Mouse (Mus musculus) kidney, postnatal 0 days (tissue): ENCODE measurements at regions not wholly inside any gene's neighbourhood (a gene's known extent, or its start where the extent isn't known, plus 50 kb on each side); places are given as distances from the start of the nearest gene placed in this dataset.

Source experiments
- ATAC-seq: fragments of 200-750 bp; cut with Nextera tagmentation; replicated peaks from 2 replicates; pipeline ENCODE4 v1.8.0; 2017; ENCODE audit warnings: low read depth, moderate number of reproducible peaks, moderate TSS enrichment, moderate library complexity; ENCODE audit not compliant: low FRiP score
- DNase-seq: peaks from one replicate; pipeline ENCODE4 v3.0.0-alpha.2; 2016; ENCODE audit warnings: low spot score
- H3K27ac ChIP-seq: fragments of 300-500 bp; sonication (generic); 2 replicates; pipeline ENCODE4 v1.5.1; 2014; ENCODE audit warnings: mild to moderate bottlenecking
- H3K27me3 ChIP-seq: fragments of 300-500 bp; sonication (generic); 2 replicates; pipeline ENCODE4 v1.6.1; 2014; ENCODE audit warnings: low read length, mixed read lengths; ENCODE audit not compliant: insufficient read depth
- H3K36me3 ChIP-seq: fragments of 300-500 bp; sonication (generic); 2 replicates; pipeline ENCODE4 v1.6.1; 2014; ENCODE audit warnings: low read length, mixed read lengths; ENCODE audit not compliant: insufficient read depth
- H3K4me1 ChIP-seq: fragments of 300-500 bp; sonication (generic); replicated peaks from 2 replicates; pipeline ENCODE4 v1.6.1; 2014; ENCODE audit warnings: antibody characterized with exemption, low read length, mixed read lengths; ENCODE audit not compliant: insufficient read depth
- H3K4me2 ChIP-seq: fragments of 300-500 bp; sonication (generic); 2 replicates; pipeline ENCODE4 v1.6.1; 2014; ENCODE audit warnings: mild to moderate bottlenecking, low read length, moderate library complexity, mixed read lengths
- H3K4me3 ChIP-seq: fragments of 300-500 bp; sonication (generic); replicated peaks from 2 replicates; pipeline ENCODE4 v1.5.1; 2014; ENCODE audit warnings: low read depth, low read length
- H3K9ac ChIP-seq: fragments of 300-500 bp; sonication (generic); 2 replicates; pipeline ENCODE4 v1.6.1; 2014; ENCODE audit warnings: low read depth, low read length
- H3K9me3 ChIP-seq: fragments of 300-500 bp; sonication (generic); replicated peaks from 2 replicates; pipeline ENCODE4 v1.6.1; 2016; ENCODE audit warnings: low read length, inconsistent platforms, mixed read lengths
- CTCF ChIP-seq: IDR thresholded peaks from 2 replicates; pipeline ENCODE4 v1.5.1; 2016; ENCODE audit warnings: antibody characterized with exemption, low read depth, mild to moderate bottlenecking, moderate library complexity
- WGBS: fragments of 180-500 bp; shearing (Covaris S2); extraction: QIAGEN DNeasy Blood & Tissue Kit; methylation state at CpG from one replicate; pipeline ENCODE4 v1.1.7; 2014; 5-methylcytosine and 5-hydroxymethylcytosine counted together

GRCm38 (mm10) chr9:112837563-112837962, 601.8 kb upstream of the Arpp21 start:
- no peak for TF ChIP-seq CTCF
- no peak for ATAC-seq
- Histone ChIP-seq H3K36me3 (no peaks in the 10 kb centered on the region), H3K9ac (no peak overlapping the region), H3K9me3 (no peaks in the 10 kb centered on the region), H3K4me2 (no peak overlapping the region), H3K4me1 (no peaks in the 10 kb centered on the region), H3K27me3 (no peaks in the 10 kb centered on the region), H3K4me3 (no peak overlapping the region), H3K27ac (no peak overlapping the region)
- no peak for DNase-seq
- WGBS = 81% methylated on average over 2 of the region's 2 CpGs

- Histone ChIP-seq H3K27me3 (no peaks in the 10 kb centered on the region), H3K4me2 (no peak overlapping the region), H3K36me3 (no peaks in the 10 kb centered on the region), H3K9ac (no peak overlapping the region), H3K27ac (no peak overlapping the region), H3K4me1 (no peaks in the 10 kb centered on the region), H3K9me3 (no peaks in the 10 kb centered on the region), H3K4me3 (no peak overlapping the region)
- WGBS = 86% methylated on average over 5 of the region's 5 CpGs
- no peak for ATAC-seq
- no peak for TF ChIP-seq CTCF
- DNase-seq = no peak
These were observed 598.9 kb upstream of the Arpp21 start for GRCm38 (mm10) chr9:112834441-112835245.

GRCm38 (mm10) chr9:112831102-112831501, 595.4 kb upstream of the Arpp21 start:
- H3K9me3 ChIP-seq = no peaks in the 10 kb centered on the region
- H3K27ac ChIP-seq = no peak overlapping the region
- WGBS = 85% methylated on average over 2 of the region's 2 CpGs
- no peak overlapping the region for H3K9ac ChIP-seq
- no peak for ATAC-seq
- H3K4me1 ChIP-seq = no peaks in the 10 kb centered on the region
- no peak for TF ChIP-seq CTCF
- H3K36me3 ChIP-seq = no peaks in the 10 kb centered on the region
- DNase-seq = no peak
- H3K4me2 ChIP-seq = no peak overlapping the region
- no peak overlapping the region for H3K4me3 ChIP-seq
- no peaks in the 10 kb centered on the region for H3K27me3 ChIP-seq

- no peak overlapping the region for H3K4me3 ChIP-seq
- no peak overlapping the region for H3K27ac ChIP-seq
- H3K36me3 ChIP-seq = no peaks in the 10 kb centered on the region
- H3K4me1 ChIP-seq = no peaks in the 10 kb centered on the region
- no peak for TF ChIP-seq CTCF
- ATAC-seq (no peak), DNase-seq (peak; percentile 3)
- no peaks in the 10 kb centered on the region for H3K27me3 ChIP-seq
- no peaks in the 10 kb centered on the region for H3K9me3 ChIP-seq
- no peak overlapping the region for H3K9ac ChIP-seq
- H3K4me2 ChIP-seq = no peak overlapping the region
- 45% methylated on average over 4 of the region's 4 CpGs for whole genome bisulfite sequencing
These were observed 592.9 kb upstream of the Arpp21 start for GRCm38 (mm10) chr9:112828602-112829001.

GRCm38 (mm10) chr9:112826592-112826991, 590.9 kb upstream of the Arpp21 start:
- Histone ChIP-seq H3K9me3 (no peaks in the 10 kb centered on the region), H3K27me3 (no peaks in the 10 kb centered on the region), H3K4me3 (no peak overlapping the region), H3K9ac (no peak overlapping the region), H3K4me1 (no peaks in the 10 kb centered on the region), H3K36me3 (no peaks in the 10 kb centered on the region), H3K27ac (no peak overlapping the region), H3K4me2 (no peak overlapping the region)
- DNase-seq (no peak), ATAC-seq (no peak)
- TF ChIP-seq CTCF = no peak
- 48% methylated on average over 5 of the region's 5 CpGs for WGBS

GRCm38 (mm10) chr9:112821940-112822339, 586.2 kb upstream of the Arpp21 start:
- DNase-seq (no peak), ATAC-seq (no peak)
- Histone ChIP-seq H3K4me3 (no peak overlapping the region), H3K9me3 (no peaks in the 10 kb centered on the region), H3K27me3 (no peaks in the 10 kb centered on the region), H3K4me2 (no peak overlapping the region), H3K9ac (no peak overlapping the region), H3K27ac (no peak overlapping the region), H3K36me3 (no peaks in the 10 kb centered on the region), H3K4me1 (no peaks in the 10 kb centered on the region)
- no peak for TF ChIP-seq CTCF
- 91% methylated on average over 1 of the region's 1 CpGs for WGBS

- Histone ChIP-seq H3K27ac (no peak overlapping the region), H3K27me3 (no peaks in the 10 kb centered on the region), H3K4me1 (no peaks in the 10 kb centered on the region), H3K4me3 (no peak overlapping the region), H3K4me2 (no peak overlapping the region), H3K9ac (no peak overlapping the region), H3K9me3 (no peaks in the 10 kb centered on the region), H3K36me3 (no peaks in the 10 kb centered on the region)
- ATAC-seq = no peak
- 43% methylated on average over 1 of the region's 1 CpGs for WGBS
- no peak for DNase-seq
- TF ChIP-seq CTCF = peak; percentile 50
These were observed 576.2 kb upstream of the Arpp21 start for GRCm38 (mm10) chr9:112811946-112812345.
